Mouse (Mus musculus) embryonic stem cell, embryonic (primary cell): ENCODE results near the gene Macf1.

ENCODE experiments used
- CTCF ChIA-PET, 4 experiments: fragments of 300-600 bp in 2 of 4; fragments of 350-600 bp in 2 of 4; sonication (Branson Sonifier 250); formaldehyde crosslinking; loops; one replicate each; lab custom pipeline; 2022; ENCODE audit warnings: inconsistent platforms in 2 of 4; lab: Charles Lee
- POLR2A ChIA-PET, 4 experiments: fragments of 300-600 bp in 2 of 4; fragments of 350-600 bp in 2 of 4; sonication (Branson Sonifier 250); formaldehyde crosslinking; loops; one replicate each; lab custom pipeline; 2022; ENCODE audit warnings: antibody characterized with exemption in 4 of 4, inconsistent platforms in 1 of 4; lab: Charles Lee

The Macf1 gene

DNA sequence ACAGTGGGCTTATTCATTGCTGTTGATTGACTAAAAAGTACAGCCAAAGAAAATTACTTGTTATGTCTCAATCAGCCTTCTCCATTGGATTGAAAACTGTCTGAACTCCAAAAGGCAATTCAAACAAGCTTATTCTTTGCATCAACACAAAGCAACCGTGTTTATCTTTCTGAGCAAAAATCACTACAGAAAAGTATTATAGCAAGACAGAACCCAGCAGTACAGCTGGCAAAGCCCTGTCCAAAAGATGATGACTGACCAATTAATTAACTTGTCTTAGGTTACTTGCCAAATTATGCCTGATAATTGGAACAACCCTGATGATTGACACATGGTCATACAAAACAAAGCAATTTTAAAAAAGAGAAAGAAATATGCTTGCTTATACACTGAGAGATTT lies 26.0 kb downstream of the Macf1 start:
- ChIA-PET POLR2A (interaction anchor here (1.0 to 34.9 kb wide), 12 partner anchors 8 to 119 kb away, joined by 3 to 1751 read pairs (median 5); no protein-coding TSS in a partner anchor), CTCF (interaction anchor here in 2 of 4 experiments (1.1 to 3.6 kb wide), 2 partner anchors 9 to 13 kb away, joined by 4 to 9 read pairs; no protein-coding TSS in a partner anchor)

DNA sequence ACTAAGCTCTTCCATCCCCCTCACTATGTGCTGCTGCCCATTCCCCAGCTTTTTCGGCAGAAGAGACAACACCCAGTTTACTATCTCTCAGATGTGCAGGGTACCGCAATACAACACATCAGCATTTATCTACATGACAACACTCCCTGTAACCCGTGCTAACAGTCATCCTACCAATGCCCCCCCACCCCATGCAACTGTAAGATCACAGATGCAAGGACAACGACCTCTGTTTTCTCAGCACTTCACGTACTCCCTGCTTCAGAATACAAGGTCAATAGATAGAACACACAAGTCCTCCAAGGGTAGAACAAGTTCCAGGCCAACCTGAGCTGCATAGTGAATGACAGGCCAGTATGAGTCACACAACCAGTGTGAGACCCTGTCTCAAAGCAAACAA lies 28.9 kb downstream of the Macf1 start:
- CTCF ChIA-PET, result interaction anchor here (0.6 to 2.7 kb wide), 9 partner anchors 9 to 67 kb away, joined by 3 to 16 read pairs (median 4); no protein-coding TSS in a partner anchor
- POLR2A ChIA-PET, result interaction anchor here (0.6 to 57.5 kb wide), 43 partner anchors 8 to 1250 kb away, joined by 3 to 1751 read pairs (median 5); partner anchors contain the start of genes Fhl3 (in 1 of the 4) and Rragc (in 1 of the 4)

DNA sequence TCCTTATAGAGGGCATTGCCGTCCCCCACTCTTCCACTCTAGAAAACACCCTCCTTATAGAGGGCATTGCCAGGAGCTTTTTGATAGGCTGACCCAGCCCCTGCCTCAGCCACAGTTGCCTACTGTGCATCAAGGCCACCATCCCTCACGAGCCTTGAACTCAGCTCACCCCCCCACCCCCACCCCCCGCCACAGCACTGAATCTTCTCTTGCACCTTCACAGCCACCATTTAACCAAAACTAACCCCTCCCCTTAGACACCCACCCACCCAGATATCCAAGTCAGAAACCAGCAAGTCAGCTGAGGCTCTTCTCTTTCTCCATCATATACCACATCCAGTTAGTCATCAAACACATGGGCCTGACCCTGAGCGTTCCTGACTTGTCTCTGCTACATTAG lies 29.6 kb downstream of the Macf1 start:
- ChIA-PET CTCF (interaction anchor here in 2 of 4 experiments (0.6 to 2.7 kb wide), 7 partner anchors 10 to 66 kb away, joined by 3 to 16 read pairs (median 4); no protein-coding TSS in a partner anchor), POLR2A (interaction anchor here (0.6 to 57.5 kb wide), 39 partner anchors 8 to 321 kb away, joined by 3 to 1751 read pairs (median 5); partner anchors contain the start of gene Rragc (in 1 of the 4))

DNA sequence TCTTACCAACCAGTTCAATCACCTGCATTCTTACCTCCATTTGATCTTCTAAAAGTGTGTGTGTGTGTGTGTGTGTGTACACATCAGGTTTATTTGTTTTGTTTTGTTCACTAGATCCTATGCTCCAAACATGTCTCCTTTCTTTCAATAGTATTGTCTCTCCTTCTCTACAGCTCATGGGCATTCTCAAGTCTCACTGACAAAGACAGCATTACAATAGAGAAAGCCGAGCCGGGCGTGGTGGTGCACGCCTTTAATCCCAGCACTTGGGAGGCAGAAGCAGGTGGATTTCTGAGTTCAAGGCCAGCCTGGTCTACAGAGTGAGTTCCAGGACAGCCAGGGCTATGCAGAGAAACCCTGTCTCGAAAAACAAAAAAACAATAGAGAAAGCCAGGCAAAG lies 30.7 kb downstream of the Macf1 start:
- ChIA-PET POLR2A (interaction anchor here (0.5 to 57.5 kb wide), 26 partner anchors 6 to 265 kb away, joined by 3 to 1751 read pairs (median 13); no protein-coding TSS in a partner anchor), CTCF (interaction anchor here in 2 of 4 experiments (0.5 to 2.7 kb wide), 7 partner anchors 9 to 60 kb away, joined by 3 to 16 read pairs (median 3); no protein-coding TSS in a partner anchor)

DNA sequence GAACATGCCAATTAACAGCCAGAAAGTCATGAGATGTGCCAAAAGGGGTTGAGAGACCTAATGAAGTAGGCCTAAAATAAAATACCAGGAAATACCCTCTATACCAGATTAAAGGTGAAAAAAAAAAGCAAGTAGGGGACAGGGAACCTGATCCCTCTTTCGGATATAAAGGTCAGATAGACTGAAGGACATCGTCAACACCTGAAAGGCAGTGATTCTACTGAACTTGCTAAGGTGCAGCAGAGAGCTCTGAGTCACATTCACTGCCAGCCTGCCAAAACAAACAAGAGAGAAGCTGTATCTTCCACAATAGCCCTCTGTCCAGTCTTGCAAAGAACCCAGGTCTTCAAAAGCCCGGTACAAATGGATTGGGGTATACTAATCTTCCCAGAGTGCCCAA lies 32.0 kb downstream of the Macf1 start:
- CTCF ChIA-PET, result interaction anchor here in 3 of 4 experiments (0.6 to 5.9 kb wide), 4 partner anchors 15 to 96 kb away, joined by 4 to 40 read pairs (median 6); no protein-coding TSS in a partner anchor
- POLR2A ChIA-PET, result interaction anchor here (0.6 to 57.5 kb wide), 22 partner anchors 5 to 449 kb away, joined by 3 to 1751 read pairs (median 23); no protein-coding TSS in a partner anchor

GRCm38 (mm10) chr4:123649131-123649530 lies 35.0 kb downstream of the Macf1 start:
- POLR2A ChIA-PET, result interaction anchor here (0.6 to 57.5 kb wide), 32 partner anchors 2 to 1949 kb away, joined by 3 to 1751 read pairs (median 6); no protein-coding TSS in a partner anchor
- CTCF ChIA-PET, result interaction anchor here (0.6 to 5.9 kb wide), 27 partner anchors 12 to 342 kb away, joined by 3 to 40 read pairs (median 4); no protein-coding TSS in a partner anchor

DNA sequence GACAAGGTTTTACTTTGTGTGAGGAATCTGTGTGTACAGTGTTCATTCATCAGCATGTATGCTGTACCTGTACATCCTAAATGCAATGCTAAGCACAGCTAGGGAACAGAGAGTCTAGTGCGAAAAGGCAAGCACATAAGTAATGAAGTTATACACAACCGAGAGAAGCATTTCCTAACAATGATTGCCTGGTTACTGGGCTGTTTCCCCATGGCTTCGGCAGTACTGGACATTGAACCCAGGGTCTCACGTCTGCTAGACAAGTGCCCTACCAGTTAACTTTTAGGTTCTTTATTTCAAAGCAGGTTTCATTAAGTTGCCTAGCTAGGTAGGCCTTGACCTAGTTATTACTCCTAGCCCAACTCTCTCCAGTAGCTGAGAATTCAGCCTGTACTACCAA lies 36.5 kb downstream of the Macf1 start:
- ChIA-PET CTCF (interaction anchor here in 3 of 4 experiments (0.6 to 5.9 kb wide), 8 partner anchors 9 to 37 kb away, joined by 3 to 40 read pairs (median 6); no protein-coding TSS in a partner anchor), POLR2A (interaction anchor here (0.6 to 57.5 kb wide), 12 partner anchors 1 to 83 kb away, joined by 3 to 1751 read pairs (median 12); no protein-coding TSS in a partner anchor)

DNA sequence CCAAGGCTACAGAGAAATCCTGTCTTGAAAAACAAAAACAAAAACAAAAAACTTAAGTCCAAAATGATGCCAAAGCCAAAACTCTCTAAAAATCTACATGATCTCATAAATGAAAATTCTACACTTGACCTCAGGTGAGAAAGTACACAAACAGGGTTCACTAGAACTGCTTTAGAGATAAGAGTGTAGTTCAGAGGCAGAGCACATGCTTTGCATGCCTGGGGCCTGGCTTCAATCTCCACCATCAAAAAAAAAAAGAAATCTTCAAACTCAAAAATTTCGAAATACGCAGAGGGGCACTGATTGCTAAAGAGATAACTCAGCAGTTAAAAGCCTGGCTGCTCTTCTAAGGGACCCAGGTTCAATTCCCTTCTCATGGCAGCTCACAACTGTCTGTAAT lies 37.1 kb downstream of the Macf1 start:
- POLR2A ChIA-PET, result interaction anchor here in 3 of 4 experiments (0.9 to 57.5 kb wide), 8 partner anchors 0 to 22 kb away, joined by 3 to 1751 read pairs (median 182); no protein-coding TSS in a partner anchor
- CTCF ChIA-PET, result interaction anchor here in 2 of 4 experiments (0.9 to 5.9 kb wide), 4 partner anchors 9 to 36 kb away, joined by 3 to 40 read pairs (median 9); no protein-coding TSS in a partner anchor

DNA sequence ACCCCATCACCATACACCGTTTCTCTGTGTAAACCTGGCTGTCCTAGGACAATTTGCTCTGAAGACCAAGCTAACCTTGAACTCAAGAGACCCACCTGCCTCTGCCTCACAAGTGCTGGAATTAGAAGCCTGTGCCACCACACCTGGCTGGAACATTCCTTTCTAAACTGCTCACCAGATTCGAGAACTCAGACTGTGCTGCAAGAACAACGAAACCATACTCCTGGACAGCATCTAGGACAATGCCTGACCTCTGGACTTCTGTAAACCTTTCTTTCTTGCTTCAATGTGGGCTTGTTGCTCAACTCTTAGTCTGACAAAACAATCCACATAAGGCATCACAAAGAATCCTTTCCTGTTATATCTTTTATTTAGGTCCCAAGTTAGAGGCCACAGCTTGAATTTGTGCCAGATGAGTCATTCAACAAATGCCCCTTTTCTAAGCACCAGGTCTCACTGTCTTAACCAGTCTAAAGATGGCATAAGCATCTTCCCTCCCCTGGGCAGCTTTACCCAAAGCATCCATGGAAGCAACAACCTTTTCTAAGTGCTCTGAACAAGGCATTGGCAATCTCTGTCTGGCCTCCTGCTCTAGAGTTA lies 38.8 kb downstream of the Macf1 start:
- CTCF ChIA-PET, result interaction anchor here in 3 of 4 experiments (0.5 to 3.0 kb wide), 14 partner anchors 10 to 329 kb away, joined by 3 to 18 read pairs (median 4); no protein-coding TSS in a partner anchor
- POLR2A ChIA-PET, result interaction anchor here (0.6 to 57.5 kb wide), 29 partner anchors 2 to 585 kb away, joined by 3 to 1751 read pairs (median 6); no protein-coding TSS in a partner anchor

- ChIA-PET POLR2A (interaction anchor here in 3 of 4 experiments (0.7 to 57.5 kb wide), 9 partner anchors 3 to 72 kb away, joined by 3 to 1751 read pairs (median 96); no protein-coding TSS in a partner anchor), CTCF (interaction anchor here in 1 of 4 experiments (0.7 to 1.6 kb wide), 3 partner anchors 10 to 991 kb away, joined by 3 to 4 read pairs (median 3); no protein-coding TSS in a partner anchor)
These were observed 40.6 kb downstream of the Macf1 start for GRCm38 (mm10) chr4:123643561-123643960.

DNA sequence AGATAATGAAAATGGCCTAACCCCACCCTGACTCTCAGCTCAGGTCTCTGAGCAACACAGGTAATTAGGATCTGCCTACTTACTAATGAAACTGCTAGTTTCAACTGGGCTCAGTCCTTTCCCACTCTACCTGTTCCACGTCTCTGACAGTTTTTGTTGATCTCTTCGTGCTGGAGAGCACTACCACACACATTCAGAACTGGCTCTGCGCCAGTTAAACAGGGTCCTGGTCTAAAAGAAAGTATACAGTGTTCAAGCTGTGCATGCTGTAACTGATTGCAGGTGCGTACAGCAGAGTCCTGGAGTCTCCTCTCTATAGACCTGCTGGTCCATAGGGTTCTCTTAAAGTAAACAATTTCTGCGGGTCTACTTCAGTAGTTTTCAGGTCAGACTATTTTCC lies 41.3 kb downstream of the Macf1 start:
- ChIA-PET POLR2A (interaction anchor here in 3 of 4 experiments (0.6 to 57.5 kb wide), 15 partner anchors 4 to 115 kb away, joined by 3 to 1751 read pairs (median 13); no protein-coding TSS in a partner anchor), CTCF (interaction anchor here in 1 of 4 experiments (1.2 to 1.6 kb wide), 2 partner anchors 9 to 24 kb away, joined by 3 to 4 read pairs; no protein-coding TSS in a partner anchor)

- POLR2A ChIA-PET, result interaction anchor here in 3 of 4 experiments (0.8 to 57.5 kb wide), 24 partner anchors 9 to 73 kb away, joined by 3 to 1751 read pairs (median 6); no protein-coding TSS in a partner anchor
- CTCF ChIA-PET, result interaction anchor here in 2 of 4 experiments (1.0 to 1.4 kb wide), 2 partner anchors 12 to 30 kb away, joined by 3 to 5 read pairs; no protein-coding TSS in a partner anchor
These were observed 47.0 kb downstream of the Macf1 start for GRCm38 (mm10) chr4:123637136-123637535.

DNA sequence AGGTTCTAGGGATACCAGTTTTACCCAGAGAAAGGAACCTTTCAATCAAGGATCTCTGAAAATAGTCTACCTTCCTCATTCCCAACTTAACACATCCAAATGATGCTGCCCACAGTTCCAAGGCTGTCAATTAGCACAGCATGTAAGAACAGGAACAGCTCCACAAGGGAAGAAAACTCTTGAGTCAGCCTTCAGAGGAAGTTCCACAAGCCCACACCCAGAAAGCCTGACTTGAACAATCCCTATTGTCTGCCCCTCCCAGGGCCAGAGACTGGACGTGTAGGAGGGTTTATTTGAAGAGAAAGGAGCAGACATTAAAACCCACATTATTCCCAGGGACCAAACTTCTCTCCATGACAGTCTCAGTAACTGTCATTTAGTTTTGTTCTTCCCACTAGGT lies 48.7 kb downstream of the Macf1 start:
- CTCF ChIA-PET, result interaction anchor here in 3 of 4 experiments (0.5 to 3.5 kb wide), 12 partner anchors 10 to 47 kb away, joined by 3 to 40 read pairs (median 15); no protein-coding TSS in a partner anchor
- POLR2A ChIA-PET, result interaction anchor here (0.6 to 57.5 kb wide), 26 partner anchors 8 to 55 kb away, joined by 3 to 1751 read pairs (median 15); no protein-coding TSS in a partner anchor

DNA sequence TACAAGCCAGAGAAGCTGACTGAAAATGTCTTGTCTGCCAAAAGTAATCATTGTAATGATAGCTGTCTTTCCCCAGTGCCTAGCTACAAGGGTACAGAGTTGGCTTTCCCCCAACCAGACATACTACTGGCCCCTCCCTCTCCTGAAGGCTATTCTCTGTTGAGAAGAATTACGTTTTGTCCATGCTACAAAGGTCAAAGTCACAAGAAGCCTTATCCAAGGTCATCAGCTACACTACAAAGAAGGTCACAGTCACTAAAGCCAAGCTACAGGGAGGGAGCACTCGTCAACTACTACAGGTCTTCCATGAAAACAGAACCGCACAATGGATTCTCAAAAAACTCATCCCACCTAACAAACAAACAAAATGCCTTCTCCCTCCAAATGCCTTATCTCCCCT lies 49.7 kb downstream of the Macf1 start:
- POLR2A ChIA-PET, result interaction anchor here (0.7 to 57.5 kb wide), 35 partner anchors 7 to 113 kb away, joined by 3 to 1751 read pairs (median 6); no protein-coding TSS in a partner anchor
- CTCF ChIA-PET, result interaction anchor here (0.6 to 3.5 kb wide), 19 partner anchors 9 to 235 kb away, joined by 3 to 40 read pairs (median 8); no protein-coding TSS in a partner anchor

GRCm38 (mm10) chr4:123633874-123634273 lies 50.3 kb downstream of the Macf1 start:
- CTCF ChIA-PET, result interaction anchor here (0.6 to 3.5 kb wide), 32 partner anchors 8 to 371 kb away, joined by 3 to 40 read pairs (median 4); no protein-coding TSS in a partner anchor
- POLR2A ChIA-PET, result interaction anchor here (0.6 to 57.5 kb wide), 39 partner anchors 7 to 461 kb away, joined by 3 to 1751 read pairs (median 6); no protein-coding TSS in a partner anchor

DNA sequence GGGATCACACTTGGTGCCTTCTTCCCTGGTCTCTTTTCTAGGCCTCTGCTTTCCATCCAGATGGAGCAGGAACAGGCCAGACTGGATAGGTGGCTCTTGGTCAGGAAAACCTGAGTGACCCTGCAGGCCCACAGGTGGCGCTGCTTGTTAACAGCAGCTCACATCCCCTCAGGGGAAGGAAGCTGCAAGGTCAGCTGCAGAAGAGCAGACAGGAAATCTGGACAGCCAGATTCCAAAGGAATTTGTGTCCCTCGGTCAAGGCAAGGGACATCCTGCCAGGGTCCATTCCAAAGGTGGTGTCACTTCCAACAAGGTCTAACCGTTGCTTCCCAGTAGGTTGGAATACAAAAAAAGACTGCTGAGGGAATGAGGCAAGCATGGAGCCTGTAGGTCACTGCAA lies 50.8 kb downstream of the Macf1 start:
- CTCF ChIA-PET, result interaction anchor here (0.6 to 3.5 kb wide), 33 partner anchors 8 to 370 kb away, joined by 3 to 40 read pairs (median 4); no protein-coding TSS in a partner anchor
- POLR2A ChIA-PET, result interaction anchor here (0.6 to 57.5 kb wide), 36 partner anchors 6 to 460 kb away, joined by 3 to 1751 read pairs (median 7); no protein-coding TSS in a partner anchor

- ChIA-PET CTCF (interaction anchor here in 2 of 4 experiments (0.7 to 1.5 kb wide), 5 partner anchors 13 to 197 kb away, joined by 3 to 10 read pairs (median 3); no protein-coding TSS in a partner anchor), POLR2A (interaction anchor here (0.6 to 57.5 kb wide), 27 partner anchors 5 to 627 kb away, joined by 3 to 1751 read pairs (median 5); no protein-coding TSS in a partner anchor)
These were observed 52.0 kb downstream of the Macf1 start for GRCm38 (mm10) chr4:123632116-123632515.
